Mouse (Mus musculus) kidney, adult 8-10 months (tissue): Measurements from ENCODE around the gene Dync1li2.

Experiments
- DNase-seq, 2 experiments: peaks; one replicate each; pipeline ENCODE4 v3.0.0; 2022

Gene Dync1li2

GRCm38 (mm10) chr8:104413770-104414169 lies 29.1 kb downstream of the Dync1li2 start:
- no peak for DNase-seq

DNA sequence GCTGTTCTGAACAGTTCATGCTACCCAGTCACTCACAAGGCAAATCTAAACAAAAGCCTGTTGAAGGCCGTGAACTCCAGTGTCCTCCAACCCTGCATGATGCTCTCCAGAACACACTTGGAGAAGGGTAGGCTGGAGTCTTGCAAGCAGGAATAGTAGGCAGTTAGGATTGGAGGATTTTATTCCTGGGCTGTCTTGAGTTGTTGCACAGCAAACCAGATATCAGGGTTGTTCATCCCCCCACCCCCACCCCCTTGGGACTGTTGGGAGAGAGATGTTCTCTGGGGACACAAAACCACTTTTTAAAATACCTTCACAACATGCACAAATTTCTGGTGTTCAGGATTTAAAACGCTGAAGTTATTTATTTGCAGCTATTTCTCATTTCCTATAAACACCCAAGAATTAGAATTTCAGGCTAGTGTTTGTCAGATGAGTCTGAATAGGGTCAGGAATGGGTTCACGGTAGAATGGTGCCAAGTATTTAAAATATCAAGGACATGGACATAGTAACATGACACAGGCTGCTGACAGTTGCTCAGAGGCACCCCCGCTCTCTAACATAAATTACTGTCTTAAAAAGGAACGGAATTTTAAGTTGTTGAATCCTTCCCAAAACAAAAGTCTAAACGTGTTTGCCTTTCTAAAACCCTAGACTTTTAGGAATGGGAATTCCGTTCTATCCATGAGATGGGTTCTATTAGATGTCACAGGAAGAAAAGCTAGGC lies 29.9 kb downstream of the Dync1li2 start:
- DNase-seq, result no peak

GRCm38 (mm10) chr8:104411972-104412371 lies 30.9 kb downstream of the Dync1li2 start:
- DNase-seq, result no peak

GRCm38 (mm10) chr8:104411468-104411867 lies 31.4 kb downstream of the Dync1li2 start:
- DNase-seq, result no peak

DNA sequence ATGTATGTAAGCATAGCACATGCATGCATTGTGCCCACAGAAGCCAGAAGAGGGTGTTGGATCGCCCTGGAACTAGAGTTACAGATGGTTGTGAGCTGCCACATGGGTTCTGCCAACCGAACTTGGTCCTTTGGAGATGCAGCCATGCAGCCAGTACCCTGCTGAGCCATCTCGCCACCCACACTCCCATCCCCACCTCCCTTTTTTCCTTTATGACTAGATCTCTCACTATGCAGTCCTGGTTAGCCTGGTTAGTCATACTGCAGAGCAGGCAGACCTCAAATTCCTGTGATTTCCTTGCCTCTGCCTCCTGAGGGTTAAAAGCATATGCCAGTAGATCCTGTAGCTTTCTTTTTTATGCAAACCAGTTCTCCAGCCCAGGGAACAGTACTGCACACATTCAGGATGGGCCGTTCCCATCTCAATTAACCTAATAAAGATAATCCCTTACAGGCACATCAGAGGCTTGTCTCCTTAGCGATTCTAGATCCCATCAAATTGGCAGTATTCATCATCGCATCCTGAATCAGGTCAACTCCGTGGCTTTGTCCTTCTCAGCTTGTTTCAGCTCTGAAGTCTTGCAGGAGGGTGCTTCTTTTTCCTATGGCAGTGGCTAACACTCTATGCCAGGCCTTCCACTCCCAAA lies 32.1 kb downstream of the Dync1li2 start:
- no peak for DNase-seq

GRCm38 (mm10) chr8:104408328-104409110 lies 34.3 kb downstream of the Dync1li2 start:
- peak in 1 of 2 experiments; percentile 13 for DNase-seq

DNA sequence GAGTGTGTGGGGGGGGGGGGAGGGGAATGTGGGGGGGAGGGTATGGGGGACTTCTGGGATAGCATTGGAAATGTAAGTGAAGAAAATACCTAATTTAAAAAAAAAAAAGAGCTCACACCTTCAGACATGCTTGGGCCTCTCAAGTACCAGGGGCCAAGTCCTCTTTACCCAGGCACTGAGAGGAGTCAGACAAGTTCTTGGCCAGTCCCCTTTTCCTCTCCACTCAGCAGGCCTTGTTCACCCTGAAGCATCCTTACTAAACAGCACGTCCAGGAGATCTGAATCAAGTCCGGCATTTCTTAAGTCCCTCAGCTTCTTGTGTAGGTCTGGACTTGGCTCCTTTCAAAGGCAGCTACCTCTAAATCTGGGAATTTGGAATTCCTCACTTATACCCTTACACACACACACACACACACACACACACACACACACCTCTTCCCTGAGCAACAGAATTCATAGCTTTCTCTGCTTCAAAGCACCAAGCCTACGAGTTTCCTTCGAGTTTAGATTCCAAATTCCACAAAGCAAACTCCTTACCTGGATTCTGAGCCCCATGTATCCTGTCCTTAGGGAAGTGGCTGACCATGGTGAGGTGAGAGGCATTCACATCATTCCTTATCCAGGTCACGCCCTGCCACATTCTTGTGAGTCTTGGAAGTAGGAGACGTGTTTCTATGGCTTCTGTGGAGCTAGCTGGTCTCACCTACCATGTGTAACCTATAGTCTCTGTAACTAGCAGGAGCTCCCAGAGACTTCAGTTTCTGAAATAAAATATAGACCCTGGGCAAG lies 36.3 kb downstream of the Dync1li2 start:
- no peak for DNase-seq

GRCm38 (mm10) chr8:104405430-104406187 lies 37.2 kb downstream of the Dync1li2 start:
- peak in 1 of 2 experiments; percentile 37 for DNase-seq

- peak in 1 of 2 experiments; percentile 38 for DNase-seq
Measured at GRCm38 (mm10) chr8:104403596-104403995, 39.3 kb downstream of the Dync1li2 start.

DNA sequence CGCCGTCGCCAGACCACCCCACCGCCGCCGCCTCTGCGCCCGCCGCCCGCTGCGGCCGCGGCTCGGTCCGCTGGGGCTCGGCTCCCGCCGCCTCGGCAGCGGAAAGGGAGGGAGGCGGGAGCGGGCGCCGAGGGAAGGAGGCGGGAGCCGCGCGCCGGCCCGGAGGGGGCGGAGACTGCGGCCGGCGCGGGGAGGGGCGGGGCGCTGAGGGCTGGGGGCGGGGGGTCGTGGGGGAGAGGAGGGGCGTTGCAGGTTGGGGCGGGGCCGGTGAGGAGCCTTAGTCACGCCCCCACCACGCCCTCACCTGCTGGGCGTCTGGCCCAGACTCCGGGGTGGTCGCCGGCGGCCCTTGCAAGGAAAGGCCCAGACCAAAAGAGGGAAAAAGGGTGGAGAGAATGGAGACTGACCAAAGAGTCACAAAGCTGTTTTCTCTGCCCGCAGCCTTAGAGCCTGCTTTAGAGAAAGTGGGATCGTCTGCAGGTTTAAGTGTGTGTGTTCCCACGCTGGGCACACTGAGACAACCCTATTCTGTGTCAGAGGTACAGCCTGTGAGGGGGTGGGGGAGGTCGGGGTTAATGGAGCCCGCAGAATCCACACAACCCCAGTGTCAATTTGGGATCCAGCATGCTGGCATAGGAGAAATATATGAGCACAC lies 47.0 kb downstream of the Dync1li2 start, which contains the start of gene Cmtm4:
Gene Cmtm4, minus strand, starts transcription at position 105 of the 655 bp plus-strand sequence.
- peak; percentile 49 to 61 for DNase-seq

- DNase-seq, result peak; percentile 52 to 55
Measured at GRCm38 (mm10) chr8:104394801-104395702, 47.8 kb downstream of the Dync1li2 start.

DNA sequence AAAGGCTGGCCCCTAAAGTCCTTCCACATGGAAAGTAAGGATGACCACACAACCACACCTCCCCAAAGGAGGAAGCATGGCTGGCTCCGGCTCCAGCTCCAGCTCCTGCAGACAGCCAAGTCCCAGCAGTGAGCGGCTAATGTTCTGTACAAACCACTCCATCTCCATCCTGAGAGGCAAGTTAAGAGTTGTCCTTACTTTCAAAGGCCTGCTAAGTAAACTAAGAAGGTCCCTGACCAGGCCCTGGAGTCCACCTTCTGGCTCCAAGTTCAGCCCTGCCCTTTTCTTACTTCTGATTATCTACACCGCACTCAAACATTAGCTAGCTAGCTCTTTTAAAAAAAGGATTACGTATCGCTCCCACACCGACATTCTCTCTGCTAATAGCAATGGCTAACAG lies 49.1 kb downstream of the Dync1li2 start:
- DNase-seq, result no peak

DNA sequence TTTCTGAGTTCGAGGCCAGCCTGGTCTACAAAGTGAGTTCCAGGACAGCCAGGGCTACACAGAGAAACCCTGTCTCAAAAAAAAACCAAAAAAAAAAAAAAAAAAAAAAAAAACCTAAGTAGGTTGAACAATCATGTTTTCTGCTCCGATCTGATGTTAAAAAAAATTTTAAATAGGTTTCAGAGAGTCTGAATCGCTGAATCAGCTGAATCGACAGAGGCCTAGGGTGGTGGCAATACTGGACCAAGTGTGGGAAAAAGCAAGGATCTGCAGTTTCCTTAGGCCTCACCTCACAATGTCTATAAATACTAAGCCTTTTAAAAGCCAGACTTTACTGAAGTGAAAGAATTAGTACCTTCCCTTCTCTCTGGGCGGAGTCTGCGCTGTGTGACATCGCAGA lies 49.7 kb downstream of the Dync1li2 start:
- DNase-seq, result no peak

DNA sequence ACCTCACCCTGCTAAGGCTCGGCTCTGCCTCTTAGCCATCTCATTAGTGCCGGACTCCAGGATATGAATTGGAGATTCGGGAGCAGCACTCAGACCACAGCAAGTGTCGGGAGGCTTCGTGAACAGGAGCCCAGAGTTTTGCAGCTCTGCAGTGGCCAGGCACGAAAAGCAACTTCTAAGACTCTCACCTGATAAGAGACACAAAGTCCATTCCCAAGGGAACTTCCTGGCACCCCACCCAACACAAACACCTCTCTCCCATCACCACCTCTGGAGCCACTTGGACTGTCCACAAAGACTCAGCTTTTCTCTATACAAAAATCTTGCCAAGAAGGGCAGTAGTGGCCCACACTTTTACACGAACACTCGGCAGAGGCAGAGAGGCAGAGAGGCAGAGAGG lies 52.6 kb downstream of the Dync1li2 start:
- no peak for DNase-seq

- DNase-seq, result peak; percentile 84 to 90
Measured at GRCm38 (mm10) chr8:104387980-104388379, 54.9 kb downstream of the Dync1li2 start.

GRCm38 (mm10) chr8:104387501-104387900 lies 55.3 kb downstream of the Dync1li2 start:
- no peak for DNase-seq

- DNase-seq, result no peak
Measured at GRCm38 (mm10) chr8:104386693-104387092, 56.2 kb downstream of the Dync1li2 start.

- DNase-seq, result peak; percentile 87 to 92
Measured at GRCm38 (mm10) chr8:104383977-104384376, 58.9 kb downstream of the Dync1li2 start.

DNA sequence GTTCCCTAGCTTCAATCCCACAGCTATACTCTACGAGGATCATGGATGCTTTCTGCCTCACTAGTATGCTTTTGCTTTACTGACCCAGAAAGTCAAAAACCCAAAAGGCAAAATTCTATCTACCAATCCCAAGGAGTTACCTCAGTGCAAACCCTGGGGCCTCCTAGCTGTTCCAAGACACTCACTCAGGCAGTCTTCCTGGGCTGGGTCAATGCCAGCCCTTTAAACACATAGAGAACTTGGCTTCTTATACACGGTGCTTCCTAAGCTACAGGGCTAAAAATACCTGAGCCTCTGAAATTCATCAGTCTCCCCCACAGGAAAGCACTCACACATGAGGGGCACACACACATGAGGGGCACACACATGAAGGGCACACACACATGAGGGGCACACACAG lies 59.6 kb downstream of the Dync1li2 start:
- no peak for DNase-seq

GRCm38 (mm10) chr8:104380961-104381411 lies 61.9 kb downstream of the Dync1li2 start:
- DNase-seq, result no peak
